Mouse (Mus musculus) stomach, embryonic 14.5 days (tissue): Measurements from ENCODE around the gene Scube1. TPM values are rescaled to one million over a fixed set of nuclear protein-coding genes. Genes with fewer than 3 reads are reported as not detected.

ENCODE experiments used
- ATAC-seq: fragments of 200-750 bp; cut with Nextera tagmentation; 2 replicates; pipeline ENCODE4 v1.8.0; 2017; ENCODE audit warnings: low read depth, moderate TSS enrichment; ENCODE audit not compliant: insufficient number of reproducible peaks, insufficient read depth, low FRiP score
- H3K27ac ChIP-seq: fragments of 300-500 bp; sonication (generic); 2 replicates; pipeline ENCODE4 v1.5.1; 2014; ENCODE audit warnings: mild to moderate bottlenecking, low read length, moderate library complexity, mixed read lengths
- H3K27me3 ChIP-seq: fragments of 300-500 bp; sonication (generic); 2 replicates; pipeline ENCODE4 v1.6.1; 2014; ENCODE audit warnings: low read length, control low read depth, mixed read lengths; ENCODE audit not compliant: control insufficient read depth, insufficient read depth
- H3K36me3 ChIP-seq: fragments of 300-500 bp; sonication (generic); 2 replicates; pipeline ENCODE4 v1.6.1; 2014; ENCODE audit warnings: mild to moderate bottlenecking, control low read depth, low read length, moderate library complexity, mixed read lengths; ENCODE audit not compliant: control insufficient read depth, insufficient read depth
- H3K4me1 ChIP-seq: fragments of 300-500 bp; sonication (generic); 2 replicates; pipeline ENCODE4 v1.6.1; 2014; ENCODE audit warnings: low read length, control low read depth, mixed read lengths; ENCODE audit not compliant: control insufficient read depth, insufficient read depth
- H3K4me2 ChIP-seq: fragments of 300-500 bp; sonication (generic); replicated peaks from 2 replicates; pipeline ENCODE4 v1.6.1; 2014; ENCODE audit warnings: low read depth, low read length, control low read depth
- H3K4me3 ChIP-seq: fragments of 300-500 bp; sonication (generic); 2 replicates; pipeline ENCODE4 v1.5.1; 2014; ENCODE audit warnings: low read depth, low read length, control low read depth
- H3K9ac ChIP-seq: fragments of 300-500 bp; sonication (generic); replicated peaks from 2 replicates; pipeline ENCODE4 v1.6.1; 2014; ENCODE audit warnings: low read depth, mild to moderate bottlenecking, control low read depth, low read length, moderate library complexity, mixed read lengths
- H3K9me3 ChIP-seq: fragments of 300-500 bp; sonication (generic); 2 replicates; pipeline ENCODE4 v1.6.1; 2016; ENCODE audit warnings: low read depth, low read length, control low read depth; ENCODE audit not compliant: control insufficient read depth
- WGBS: fragments of 180-500 bp; shearing (Covaris S2); extraction: QIAGEN DNeasy Blood & Tissue Kit; methylation state at CpG from one replicate; pipeline ENCODE4 v1.1.7; 2014; 5-methylcytosine and 5-hydroxymethylcytosine counted together
- polyA plus RNA-seq: library from polyadenylated mRNA; unstranded; fragments of >200 nt; fragmentation: Nextera tagmentation; extraction: Ambion mirVana; gene quantifications from 2 replicates; pipeline ENCODE4 v1.2.1, GENCODE M21; 2014

The Scube1 gene
- polyA plus RNA-seq, 1 experiment from 2014 or later: 9.8 TPM

GRCm38 (mm10) chr15:83584741-83585220, 140.0 kb downstream of the Scube1 start:
- Histone ChIP-seq H3K27me3 (no peaks in the 10 kb centered on the region), H3K9ac (no peak overlapping the region), H3K4me2 (no peak overlapping the region), H3K27ac (no peak overlapping the region), H3K4me1 (no peaks in the 10 kb centered on the region), H3K9me3 (0 out of 2 replicates have a peak, but pooled peaks cover 2% of the 10 kb centered on the region), H3K4me3 (no peak overlapping the region), H3K36me3 (peaks cover 48% of the 10 kb centered on the region)
- 91% methylated on average over 6 of the region's 6 CpGs for WGBS
- ATAC-seq: no peak

DNA sequence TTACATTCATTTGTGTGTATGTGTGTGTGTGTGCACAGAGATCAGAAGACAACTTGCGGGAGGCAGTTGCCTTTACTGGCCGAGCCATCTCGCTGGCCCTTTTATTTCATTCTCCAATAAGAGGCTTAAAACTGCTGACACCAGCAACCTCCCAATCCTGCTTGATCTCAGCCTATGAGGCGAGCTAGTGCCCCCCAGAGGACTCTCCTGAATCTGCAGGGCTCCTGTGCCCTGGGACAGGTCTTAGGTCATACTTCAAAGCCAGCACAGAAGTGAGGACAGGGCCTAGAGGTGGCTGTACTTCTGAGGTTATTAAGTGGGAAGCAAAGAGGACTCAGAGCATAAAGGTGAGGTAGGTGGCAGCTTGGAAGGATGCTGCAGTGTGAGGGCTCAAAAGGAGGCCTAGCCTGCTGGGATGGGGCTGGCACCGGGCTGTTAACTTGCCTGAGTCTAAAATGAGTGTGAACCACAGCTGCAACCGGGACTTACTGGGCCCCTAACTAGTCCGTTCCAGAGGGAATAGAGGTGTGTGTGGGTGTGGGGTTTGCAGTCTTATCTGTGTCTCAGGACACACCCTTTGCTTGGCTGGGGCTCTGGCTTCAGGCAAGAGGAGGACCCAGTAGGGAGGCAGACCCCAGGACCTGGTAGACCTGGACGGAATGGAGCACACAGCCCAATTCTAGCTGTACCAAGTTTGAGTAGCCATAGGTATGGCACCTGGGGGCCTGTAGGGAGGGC, 141.2 kb downstream of the Scube1 start:
- Histone ChIP-seq H3K36me3 (peaks cover 58% of the 10 kb centered on the region), H3K4me1 (no peaks in the 10 kb centered on the region), H3K9me3 (0 out of 2 replicates have a peak, but pooled peaks cover 2% of the 10 kb centered on the region), H3K4me2 (no peak overlapping the region), H3K27ac (no peak overlapping the region), H3K4me3 (no peak overlapping the region), H3K9ac (no peak overlapping the region), H3K27me3 (no peaks in the 10 kb centered on the region)
- WGBS: 73% methylated on average over 8 of the region's 8 CpGs
- no peak for ATAC-seq

DNA sequence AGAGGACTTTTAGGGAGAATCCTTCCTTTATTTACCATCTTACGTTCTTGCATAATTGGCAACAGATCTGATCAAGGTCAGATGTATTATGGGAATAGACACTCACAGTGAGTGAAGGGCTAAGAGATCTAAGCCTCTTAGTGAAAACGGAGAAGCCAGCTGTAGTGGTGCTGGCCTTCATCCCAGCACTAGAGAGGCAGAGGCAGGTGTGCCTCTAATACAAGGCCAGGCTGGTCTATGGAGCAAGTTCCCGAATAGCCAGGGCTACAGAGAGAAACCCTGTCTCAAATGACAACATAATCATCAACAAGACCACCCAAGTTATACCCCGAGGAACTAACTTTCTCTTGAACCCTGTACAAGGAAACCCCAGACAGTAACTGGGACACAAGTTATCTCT, 141.9 kb downstream of the Scube1 start:
- no peak overlapping the region for H3K4me2 ChIP-seq
- no peak overlapping the region for H3K27ac ChIP-seq
- no peaks in the 10 kb centered on the region for H3K27me3 ChIP-seq
- H3K4me3 ChIP-seq: no peak overlapping the region
- no peak for ATAC-seq
- H3K9ac ChIP-seq: no peak overlapping the region
- H3K9me3 ChIP-seq: 0 out of 2 replicates have a peak, but pooled peaks cover 2% of the 10 kb centered on the region
- H3K36me3 ChIP-seq: peaks cover 61% of the 10 kb centered on the region
- WGBS: 77% methylated on average over 4 of the region's 4 CpGs
- no peaks in the 10 kb centered on the region for H3K4me1 ChIP-seq

DNA sequence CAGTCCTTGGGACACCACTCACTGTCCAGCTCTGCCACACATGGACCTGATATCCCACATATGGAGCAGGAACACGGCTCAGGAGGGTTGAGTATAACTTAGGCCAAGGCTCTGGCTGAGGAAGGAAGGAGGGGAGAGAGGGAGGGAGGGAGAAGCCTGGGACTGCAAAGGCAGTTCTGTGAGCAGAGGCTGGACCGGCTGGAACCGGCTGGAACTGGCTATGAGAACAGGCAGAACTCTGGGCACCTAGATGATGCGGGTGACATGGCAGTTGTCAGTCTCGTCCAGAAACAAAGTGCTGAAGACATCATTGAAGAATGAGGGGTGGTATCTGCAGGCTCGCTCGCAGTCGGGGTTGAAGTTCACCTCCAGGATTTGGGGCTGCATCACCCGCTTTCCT, 148.2 kb downstream of the Scube1 start:
- H3K9ac ChIP-seq: no peak overlapping the region
- no peaks in the 10 kb centered on the region for H3K27me3 ChIP-seq
- no peak overlapping the region for H3K4me2 ChIP-seq
- no peaks in the 10 kb centered on the region for H3K4me1 ChIP-seq
- H3K4me3 ChIP-seq: no peak overlapping the region
- WGBS: 87% methylated on average over 9 of the region's 9 CpGs
- H3K9me3 ChIP-seq: no peaks in the 10 kb centered on the region
- ATAC-seq: no peak
- H3K27ac ChIP-seq: no peak overlapping the region
- H3K36me3 ChIP-seq: peaks cover 45% of the 10 kb centered on the region

DNA sequence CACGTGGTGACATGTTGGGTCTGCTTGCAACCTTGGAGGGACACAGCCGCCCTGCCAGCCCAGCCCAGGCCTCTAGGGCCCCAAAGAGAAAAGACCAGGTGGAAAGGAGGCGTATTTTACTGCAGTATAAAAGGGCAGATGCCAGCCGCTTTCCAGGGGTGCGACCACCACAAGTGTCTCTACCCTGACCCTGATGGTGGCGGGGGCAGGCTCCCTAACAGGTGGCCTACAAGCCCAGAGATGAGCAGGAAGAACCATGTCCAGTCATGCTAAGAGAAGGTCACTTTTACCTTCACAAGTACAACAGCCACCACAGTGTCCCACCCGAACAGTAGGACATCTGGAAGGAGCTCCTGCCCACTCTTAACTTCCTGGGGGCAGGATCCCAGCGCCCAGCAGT, 149.3 kb downstream of the Scube1 start:
- no peak overlapping the region for H3K27ac ChIP-seq
- no peaks in the 10 kb centered on the region for H3K27me3 ChIP-seq
- no peaks in the 10 kb centered on the region for H3K9me3 ChIP-seq
- H3K4me2 ChIP-seq: no peak overlapping the region
- no peak overlapping the region for H3K9ac ChIP-seq
- peaks cover 35% of the 10 kb centered on the region for H3K36me3 ChIP-seq
- no peak overlapping the region for H3K4me3 ChIP-seq
- WGBS: 92% methylated on average over 8 of the region's 8 CpGs
- H3K4me1 ChIP-seq: no peaks in the 10 kb centered on the region
- no peak for ATAC-seq

GRCm38 (mm10) chr15:83574731-83575351, 150.0 kb downstream of the Scube1 start:
- WGBS: 69% methylated on average over 6 of the region's 6 CpGs
- Histone ChIP-seq H3K4me3 (no peak overlapping the region), H3K9ac (no peak overlapping the region), H3K36me3 (peaks cover 29% of the 10 kb centered on the region), H3K4me2 (no peak overlapping the region), H3K27me3 (no peaks in the 10 kb centered on the region), H3K4me1 (no peaks in the 10 kb centered on the region), H3K27ac (no peak overlapping the region), H3K9me3 (no peaks in the 10 kb centered on the region)
- ATAC-seq: no peak

GRCm38 (mm10) chr15:83573606-83574005, 151.2 kb downstream of the Scube1 start:
- H3K4me2 ChIP-seq: no peak overlapping the region

GRCm38 (mm10) chr15:83572132-83572531, 152.7 kb downstream of the Scube1 start:
- Histone ChIP-seq H3K9me3 (no peaks in the 10 kb centered on the region), H3K27ac (no peak overlapping the region), H3K4me2 (no peak overlapping the region), H3K36me3 (peaks cover 13% of the 10 kb centered on the region; the same call in 1 of the 2 replicates), H3K4me3 (no peak overlapping the region), H3K27me3 (no peaks in the 10 kb centered on the region), H3K9ac (no peak overlapping the region), H3K4me1 (no peaks in the 10 kb centered on the region)
- ATAC-seq: no peak
- WGBS: 80% methylated on average over 4 of the region's 4 CpGs

More at GRCm38 (mm10) chr15:83573606-83574005, 151.2 kb downstream of the Scube1 start:
- H3K27ac ChIP-seq: no peak overlapping the region
- peaks cover 18% of the 10 kb centered on the region for H3K36me3 ChIP-seq
- no peaks in the 10 kb centered on the region for H3K4me1 ChIP-seq
- H3K27me3 ChIP-seq: no peaks in the 10 kb centered on the region
- ATAC-seq: no peak
- H3K9me3 ChIP-seq: no peaks in the 10 kb centered on the region
- no peak overlapping the region for H3K9ac ChIP-seq
- H3K4me3 ChIP-seq: no peak overlapping the region
- 96% methylated on average over 12 of the region's 12 CpGs for WGBS
